Mouse (Mus musculus): ENCODE measurements around the gene Cklf. TPM values are rescaled to one million over a fixed set of nuclear protein-coding genes. Genes with fewer than 3 reads are reported as not detected.

Cklf gene
- 37.3 and 45.8 TPM in 2 replicates for total RNA-seq (2014; fragmentation: Nextera tagmentation)
- 7.6 and 14.6 TPM in 2 replicates for total RNA-seq (2017)

- ATAC-seq (replicated peaks; ENCODE audit: low FRiP score, low TSS enrichment, poor library complexity, severe bottlenecking) = peak; percentile 72
Observed at GRCm38 (mm10) chr8:104250439-104251367, at the start of gene Cklf. Gene Cklf (plus strand): TSS chr8:104250861.

GRCm38 (mm10) chr8:104201622-104202021 is 49.0 kb upstream of the Cklf start:
- ATAC-seq (replicated peaks; ENCODE audit: low FRiP score, low TSS enrichment, poor library complexity, severe bottlenecking) = no peak

- no peak for ATAC-seq (replicated peaks; ENCODE audit: low FRiP score, low TSS enrichment, poor library complexity, severe bottlenecking)
Observed at GRCm38 (mm10) chr8:104202320-104202719, 48.3 kb upstream of the Cklf start.

- no peak for ATAC-seq (replicated peaks; ENCODE audit: low FRiP score, low TSS enrichment, poor library complexity, severe bottlenecking)
Observed at GRCm38 (mm10) chr8:104205292-104205691, 45.4 kb upstream of the Cklf start.

GRCm38 (mm10) chr8:104217601-104218000 is 33.1 kb upstream of the Cklf start:
- no peak for ATAC-seq (replicated peaks; ENCODE audit: low FRiP score, low TSS enrichment, poor library complexity, severe bottlenecking)

GRCm38 (mm10) chr8:104219079-104219478 is 31.6 kb upstream of the Cklf start:
- ATAC-seq (replicated peaks; ENCODE audit: low FRiP score, low TSS enrichment, poor library complexity, severe bottlenecking) = peak; percentile 87

GRCm38 (mm10) chr8:104219806-104220205 is 30.9 kb upstream of the Cklf start:
- ATAC-seq (replicated peaks; ENCODE audit: low FRiP score, low TSS enrichment, poor library complexity, severe bottlenecking) = peak; percentile 74

GRCm38 (mm10) chr8:104227048-104227447 is 23.6 kb upstream of the Cklf start:
- ATAC-seq (replicated peaks; ENCODE audit: low FRiP score, low TSS enrichment, poor library complexity, severe bottlenecking) = no peak

- peak; percentile 81 for ATAC-seq (replicated peaks; ENCODE audit: low FRiP score, low TSS enrichment, poor library complexity, severe bottlenecking)
Observed at GRCm38 (mm10) chr8:104230377-104230776, 20.3 kb upstream of the Cklf start.

GRCm38 (mm10) chr8:104232039-104232438 is 18.6 kb upstream of the Cklf start:
- ATAC-seq (replicated peaks; ENCODE audit: low FRiP score, low TSS enrichment, poor library complexity, severe bottlenecking) = peak; percentile 36; the same call in 1 of the 2 replicates

- ATAC-seq (replicated peaks; ENCODE audit: low FRiP score, low TSS enrichment, poor library complexity, severe bottlenecking) = no peak
Observed at GRCm38 (mm10) chr8:104232919-104233318, 17.7 kb upstream of the Cklf start.

- ATAC-seq (replicated peaks; ENCODE audit: low FRiP score, low TSS enrichment, poor library complexity, severe bottlenecking) = no peak
Observed at GRCm38 (mm10) chr8:104234573-104234972, 16.1 kb upstream of the Cklf start.

GRCm38 (mm10) chr8:104239418-104239861 is 11.2 kb upstream of the Cklf start:
- ATAC-seq (replicated peaks; ENCODE audit: low FRiP score, low TSS enrichment, poor library complexity, severe bottlenecking) = peak; percentile 87

GRCm38 (mm10) chr8:104242038-104242644 is 8.5 kb upstream of the Cklf start:
- ATAC-seq (replicated peaks; ENCODE audit: low FRiP score, low TSS enrichment, poor library complexity, severe bottlenecking) = peak; percentile 10; the same call in 1 of the 2 replicates

- ATAC-seq (replicated peaks; ENCODE audit: low FRiP score, low TSS enrichment, poor library complexity, severe bottlenecking) = no peak
Observed at GRCm38 (mm10) chr8:104246621-104247020, 4.0 kb upstream of the Cklf start.

GRCm38 (mm10) chr8:104247054-104247907 is 3.4 kb upstream of the Cklf start:
- 0 out of 2 replicates have a peak, but pooled peaks have one; percentile 3 for ATAC-seq (replicated peaks; ENCODE audit: low FRiP score, low TSS enrichment, poor library complexity, severe bottlenecking)

- peak; percentile 35 for ATAC-seq (replicated peaks; ENCODE audit: low FRiP score, low TSS enrichment, poor library complexity, severe bottlenecking)
Observed at GRCm38 (mm10) chr8:104247908-104248275, 2.8 kb upstream of the Cklf start.

GRCm38 (mm10) chr8:104248276-104248675 is 2.4 kb upstream of the Cklf start, which contains the start of gene Tk2:
Gene Tk2 (minus strand): TSS chr8:104248558.
- peak; percentile 71 for ATAC-seq (replicated peaks; ENCODE audit: low FRiP score, low TSS enrichment, poor library complexity, severe bottlenecking)

GRCm38 (mm10) chr8:104249442-104249996 is 1.1 kb upstream of the Cklf start:
- ATAC-seq (replicated peaks; ENCODE audit: low FRiP score, low TSS enrichment, poor library complexity, severe bottlenecking) = no peak

Data from megakaryocyte-erythroid progenitor cell, adult 5-6 weeks (primary cell).